Mouse (Mus musculus) CH12.LX (cell line): ENCODE results near the gene Dusp22. TPM values are rescaled to one million over a fixed set of nuclear protein-coding genes. Genes with fewer than 3 reads are reported as not detected.

ENCODE experiments used
- DNase-seq: peaks from one replicate; pipeline ENCODE4 v3.0.0-alpha.2; 2013; ENCODE audit errors: extremely low read depth
- H3K27ac ChIP-seq: 2 replicates; pipeline ENCODE4 v1.5.1; 2012; ENCODE audit warnings: low read depth, mild to moderate bottlenecking, control low read depth, moderate library complexity; ENCODE audit not compliant: insufficient read depth
- H3K27me3 ChIP-seq: replicated peaks from 2 replicates; pipeline ENCODE3; 2012; ENCODE audit warnings: inconsistent platforms
- H3K36me3 ChIP-seq, 2 experiments: replicated peaks in 1 of 2; 2 replicates each; pipeline versions ENCODE3 to v1.6.1; 2012; ENCODE audit warnings: inconsistent platforms in 1 of 2, low read length in 1 of 2, mild to moderate bottlenecking in 1 of 2, mixed read lengths in 1 of 2, moderate library complexity in 1 of 2; ENCODE audit not compliant: control insufficient read depth in 1 of 2, insufficient read depth in 1 of 2
- H3K4me1 ChIP-seq, 2 experiments: 2 replicates each; pipeline ENCODE4 v1.6.1; 2012; ENCODE audit warnings: inconsistent platforms in 1 of 2, moderate library complexity in 1 of 2; ENCODE audit not compliant: insufficient read depth in 2 of 2, control insufficient read depth in 1 of 2
- H3K4me2 ChIP-seq: 2 replicates; pipeline ENCODE4 v1.6.1; 2012; ENCODE audit warnings: low read depth, mild to moderate bottlenecking, control low read depth; ENCODE audit not compliant: poor library complexity, insufficient read depth, severe bottlenecking
- H3K4me3 ChIP-seq, 3 experiments: fragments of 150-350 bp in 1 of 3; sonication (generic) in 1 of 3; replicated peaks in 1 of 3; 2 replicates each; pipeline versions ENCODE3 to v1.5.1; 2011 to 2012; ENCODE audit warnings: low read depth in 2 of 3, low read length in 2 of 3, mild to moderate bottlenecking in 2 of 3, moderate library complexity in 2 of 3, control low read depth in 1 of 3, improper control_type of control experiment in 1 of 3, inconsistent platforms in 1 of 3, mixed read lengths in 1 of 3; ENCODE audit not compliant: poor library complexity in 1 of 3
- H3K79me2 ChIP-seq: replicated peaks from 2 replicates; pipeline ENCODE4 v1.6.1; 2012; ENCODE audit warnings: mild to moderate bottlenecking, moderate library complexity; ENCODE audit not compliant: control insufficient read depth, poor library complexity, insufficient read depth, severe bottlenecking; ENCODE audit errors: extremely low read depth
- H3K9ac ChIP-seq: 2 replicates; pipeline ENCODE4 v1.6.1; 2012; ENCODE audit warnings: low read depth, mild to moderate bottlenecking, control low read depth, moderate library complexity; ENCODE audit not compliant: insufficient read depth
- H3K9me3 ChIP-seq: replicated peaks from 2 replicates; pipeline ENCODE3; 2012; ENCODE audit warnings: low read length, inconsistent platforms, mixed read lengths
- BHLHE40 ChIP-seq: IDR thresholded peaks from 2 replicates; pipeline ENCODE4 v1.6.1; 2011; ENCODE audit warnings: mild to moderate bottlenecking, low read depth, low read length, improper control_type of control experiment
- CHD2 ChIP-seq: IDR thresholded peaks from 2 replicates; pipeline ENCODE4 v1.6.1; 2011; ENCODE audit warnings: low read length, improper control_type of control experiment
- E2F4 ChIP-seq: IDR thresholded peaks from 2 replicates; pipeline ENCODE4 v1.6.1; 2011; ENCODE audit warnings: low read depth, low read length, improper control_type of control experiment; ENCODE audit not compliant: insufficient replicate concordance
- ELF1 ChIP-seq: IDR thresholded peaks from 2 replicates; pipeline ENCODE4 v1.6.1; 2014; ENCODE audit warnings: low read depth, mild to moderate bottlenecking, inconsistent platforms, low read length, improper control_type of control experiment
- EP300 ChIP-seq: IDR thresholded peaks from 2 replicates; pipeline ENCODE4 v1.6.1; 2011; ENCODE audit warnings: low read length, improper control_type of control experiment
- IRF4 ChIP-seq: IDR thresholded peaks from 2 replicates; pipeline ENCODE4 v1.6.1; 2014; ENCODE audit warnings: low read depth, mild to moderate bottlenecking, inconsistent platforms, low read length, improper control_type of control experiment
- JUND ChIP-seq: conservative IDR thresholded peaks from 2 replicates; pipeline ENCODE4 v1.6.1; 2011; ENCODE audit warnings: low read depth, low read length, improper control_type of control experiment
- KAT2A ChIP-seq: IDR thresholded peaks from 2 replicates; pipeline ENCODE4 v1.6.1; 2012; ENCODE audit warnings: low read length, improper control_type of control experiment, inconsistent platforms; ENCODE audit not compliant: insufficient replicate concordance
- MAFK ChIP-seq: IDR thresholded peaks from 2 replicates; pipeline ENCODE4 v1.6.1; 2011; ENCODE audit warnings: low read length, improper control_type of control experiment; ENCODE audit not compliant: insufficient replicate concordance
- MAX ChIP-seq: IDR thresholded peaks from 2 replicates; pipeline ENCODE4 v1.6.1; 2011; ENCODE audit warnings: low read length, improper control_type of control experiment
- MAZ ChIP-seq: IDR thresholded peaks from 2 replicates; pipeline ENCODE4 v1.6.1; 2012; ENCODE audit warnings: low read depth, mild to moderate bottlenecking, inconsistent platforms, low read length, improper control_type of control experiment, moderate library complexity
- MEF2A ChIP-seq: IDR thresholded peaks from 2 replicates; pipeline ENCODE4 v1.6.1; 2014; ENCODE audit warnings: low read depth, mild to moderate bottlenecking, inconsistent platforms, low read length, improper control_type of control experiment, borderline replicate concordance
- MXI1 ChIP-seq: IDR thresholded peaks from 2 replicates; pipeline ENCODE4 v1.6.1; 2011; ENCODE audit warnings: mild to moderate bottlenecking, low read depth, low read length, improper control_type of control experiment
- MYC ChIP-seq: IDR thresholded peaks from 2 replicates; pipeline ENCODE4 v1.6.1; 2011; ENCODE audit warnings: low read depth, mild to moderate bottlenecking, improper control_type of control experiment, low read length
- NRF1 ChIP-seq: IDR thresholded peaks from 2 replicates; pipeline ENCODE4 v1.6.1; 2014; ENCODE audit warnings: low read depth, mild to moderate bottlenecking, inconsistent platforms, low read length, improper control_type of control experiment, moderate library complexity
- PAX5 ChIP-seq: IDR thresholded peaks from 2 replicates; pipeline ENCODE4 v1.6.1; 2012; ENCODE audit warnings: low read length, inconsistent platforms, mixed read lengths
- POLR2A ChIP-seq: IDR thresholded peaks from 2 replicates; pipeline ENCODE4 v1.6.1; 2011; ENCODE audit warnings: low read depth, mild to moderate bottlenecking, improper control_type of control experiment, low read length
- POLR2AphosphoS2 ChIP-seq: IDR thresholded peaks from 2 replicates; pipeline ENCODE4 v1.6.1; 2011; ENCODE audit warnings: low read depth, low read length, improper control_type of control experiment
- RAD21 ChIP-seq: IDR thresholded peaks from 2 replicates; pipeline ENCODE4 v1.6.1; 2011; ENCODE audit warnings: low read depth, mild to moderate bottlenecking, low read length, improper control_type of control experiment, moderate library complexity
- RCOR1 ChIP-seq: conservative IDR thresholded peaks from 2 replicates; pipeline ENCODE4 v1.6.1; 2012; ENCODE audit warnings: low read depth, mild to moderate bottlenecking, inconsistent platforms, low read length, improper control_type of control experiment
- SIN3A ChIP-seq: IDR thresholded peaks from 2 replicates; pipeline ENCODE4 v1.6.1; 2012; ENCODE audit warnings: low read length, improper control_type of control experiment, inconsistent platforms
- SMC3 ChIP-seq: IDR thresholded peaks from 2 replicates; pipeline ENCODE4 v1.6.1; 2011; ENCODE audit warnings: low read depth, low read length, improper control_type of control experiment
- TBP ChIP-seq: conservative IDR thresholded peaks from 2 replicates; pipeline ENCODE4 v1.6.1; 2011; ENCODE audit warnings: low read depth, low read length, improper control_type of control experiment
- TCF12 ChIP-seq: IDR thresholded peaks from 2 replicates; pipeline ENCODE4 v1.6.1; 2014; ENCODE audit warnings: low read depth, mild to moderate bottlenecking, inconsistent platforms, low read length, improper control_type of control experiment
- USF1 ChIP-seq: IDR thresholded peaks from 2 replicates; pipeline ENCODE4 v1.6.1; 2014; ENCODE audit warnings: low read depth, mild to moderate bottlenecking, inconsistent platforms, low read length, improper control_type of control experiment
- USF2 ChIP-seq: conservative IDR thresholded peaks from 2 replicates; pipeline ENCODE4 v1.6.1; 2011; ENCODE audit warnings: low read depth, low read length, improper control_type of control experiment
- ZC3H11A ChIP-seq: IDR thresholded peaks from 2 replicates; pipeline ENCODE4 v1.6.1; 2012; ENCODE audit warnings: low read depth, mild to moderate bottlenecking, inconsistent platforms, low read length, improper control_type of control experiment
- ZKSCAN1 ChIP-seq: IDR thresholded peaks from 2 replicates; pipeline ENCODE4 v1.6.1; 2012; ENCODE audit warnings: low read depth, inconsistent platforms, low read length, improper control_type of control experiment, borderline replicate concordance
- ZMIZ1 ChIP-seq: IDR thresholded peaks from 2 replicates; pipeline ENCODE4 v1.6.1; 2012; ENCODE audit warnings: low read depth, mild to moderate bottlenecking, inconsistent platforms, low read length, improper control_type of control experiment
- dilution Hi-C: fragments of 300-500 bp; cut with MboI; formaldehyde crosslinking; loops from 2 replicates; pipeline ENCODE4 v1.14.3; 2020; ENCODE audit warnings: low sequenced_read_pairs; ENCODE audit not compliant: extremely low pct_unique_long_range_greater_than_20kb, extremely low pct_ligation_motif_present
- in situ Hi-C: fragments of 300-500 bp; cut with MboI; formaldehyde crosslinking; loops from 3 replicates; pipeline ENCODE4 v1.14.3; 2019; ENCODE audit warnings: low sequenced_read_pairs, low pct_ligation_motif_present, low pct_unique_long_range_greater_than_20kb, mixed read lengths
- polyA plus RNA-seq: library from polyadenylated mRNA; unstranded; fragments of >175 nt; gene quantifications from 2 replicates; pipeline ENCODE4 v1.2.1, GENCODE M21; 2012; ENCODE audit warnings: low read depth; ENCODE audit not compliant: insufficient read length
- total RNA-seq, 2 experiments: library from RNA; depleted of rRNA; stranded (reverse); fragments of 300-350 nt in 1 of 2; fragments of >200 nt in 1 of 2; gene quantifications; 2 replicates each; pipeline ENCODE4 v1.2.3; 2012 to 2014

Dusp22 gene
- total and polyA plus RNA-seq, 3 experiments: 18.0 to 28.7 (median 22.5) TPM

GRCm38 (mm10) chr13:30758789-30759381, 99.1 kb downstream of the Dusp22 start:
- Histone ChIP-seq H3K4me2 (peak overlapping the region; percentile 95), H3K79me2 (peaks cover 85% of the 10 kb centered on the region), H3K27me3 (no peaks in the 10 kb centered on the region), H3K36me3 (peaks cover 81 to 97% of the 10 kb centered on the region in 2 experiments), H3K4me3 (peak overlapping the region; percentile 26 to 59 (median 47)), H3K4me1 (peaks cover 14 to 99% of the 10 kb centered on the region in 2 experiments), H3K9ac (peak overlapping the region; percentile 31), H3K9me3 (no peaks in the 10 kb centered on the region), H3K27ac (peak overlapping the region; percentile 93)
- dilution Hi-C loops (no loop called here), in situ Hi-C loops (loop anchor here (10.0 kb wide), 1 partner anchor 154 kb away; no protein-coding TSS in a partner anchor)
- no peak for DNase-seq
- TF ChIP-seq POLR2AphosphoS2 (peak; percentile 75; the same call in 1 of the 2 replicates), MAX (peak; percentile 73), CHD2 (no peak; the same call in 1 of the 2 replicates), SMC3 (no peak), TBP (no peak), MYC (0 out of 2 replicates have a peak, but pooled peaks have one; percentile 57), SIN3A (peak; percentile 69; the same call in 1 of the 2 replicates), POLR2A (peak; percentile 21), MXI1 (peak; percentile 84), BHLHE40 (0 out of 2 replicates have a peak, but pooled peaks have one; percentile 20)

- dilution Hi-C loops (no loop called here), in situ Hi-C loops (no loop called here)
- peak overlapping the region; percentile 26 to 47 (median 42) for H3K4me3 ChIP-seq
- 0 out of 2 replicates have a peak, but pooled peaks have one; percentile 17 for TF ChIP-seq EP300
- no peak for TF ChIP-seq USF1
- TF ChIP-seq POLR2A: 0 out of 2 replicates have a peak, but pooled peaks have one; percentile 45
- no peak for TF ChIP-seq USF2
- no peak for TF ChIP-seq KAT2A
- TF ChIP-seq MAFK: no peak
- TF ChIP-seq ELF1: no peak
- TF ChIP-seq MEF2A: no peak
- TF ChIP-seq RAD21: no peak
- no peak for TF ChIP-seq ZKSCAN1
- TF ChIP-seq MYC: no peak
- TF ChIP-seq MAZ: no peak
- TF ChIP-seq JUND: no peak
- no peak for TF ChIP-seq E2F4
- no peak for TF ChIP-seq ZMIZ1
- 0 out of 2 replicates have a peak, but pooled peaks have one; percentile 17 for TF ChIP-seq RCOR1
- 0 out of 2 replicates have a peak, but pooled peaks have one; percentile 20 for TF ChIP-seq TCF12
- peak; percentile 57 for TF ChIP-seq MAX
- TF ChIP-seq IRF4: no peak
- TF ChIP-seq TBP: no peak
- TF ChIP-seq CHD2: 0 out of 2 replicates have a peak, but pooled peaks have one; percentile 32
- TF ChIP-seq SMC3: no peak
- no peak for TF ChIP-seq ZC3H11A
- TF ChIP-seq PAX5: no peak
- no peak for TF ChIP-seq NRF1
- 0 out of 2 replicates have a peak, but pooled peaks have one; percentile 23 for TF ChIP-seq POLR2AphosphoS2
Measured at GRCm38 (mm10) chr13:30760374-30761090, 100.7 kb downstream of the Dusp22 start.

More at GRCm38 (mm10) chr13:30760374-30761090, 100.7 kb downstream of the Dusp22 start:
- Histone ChIP-seq H3K27ac (peak overlapping the region; percentile 93), H3K79me2 (peaks cover 69% of the 10 kb centered on the region), H3K4me1 (peaks cover 14 to 99% of the 10 kb centered on the region in 2 experiments), H3K9ac (peak overlapping the region; percentile 31), H3K27me3 (no peaks in the 10 kb centered on the region), H3K9me3 (no peaks in the 10 kb centered on the region), H3K36me3 (peaks cover 82 to 97% of the 10 kb centered on the region in 2 experiments), H3K4me2 (peak overlapping the region; percentile 95)
- DNase-seq: peak; percentile 21
